Mouse (Mus musculus) kidney, adult 2 months (tissue): ENCODE data around the gene Treml1.

Experiments
- CTCF ChIP-seq: fragments of 200-500 bp; conservative IDR thresholded peaks from 2 replicates; pipeline ENCODE4 v1.5.1; 2011; ENCODE audit warnings: low read depth, mild to moderate bottlenecking, control low read depth, low read length, moderate library complexity, mixed read lengths; ENCODE audit not compliant: insufficient read depth, insufficient read length
- POLR2A ChIP-seq: fragments of 200-500 bp; IDR thresholded peaks from one replicate; pipeline ENCODE4 v1.6.1; 2011; ENCODE audit warnings: low read depth, low read length, control low read depth

DNA sequence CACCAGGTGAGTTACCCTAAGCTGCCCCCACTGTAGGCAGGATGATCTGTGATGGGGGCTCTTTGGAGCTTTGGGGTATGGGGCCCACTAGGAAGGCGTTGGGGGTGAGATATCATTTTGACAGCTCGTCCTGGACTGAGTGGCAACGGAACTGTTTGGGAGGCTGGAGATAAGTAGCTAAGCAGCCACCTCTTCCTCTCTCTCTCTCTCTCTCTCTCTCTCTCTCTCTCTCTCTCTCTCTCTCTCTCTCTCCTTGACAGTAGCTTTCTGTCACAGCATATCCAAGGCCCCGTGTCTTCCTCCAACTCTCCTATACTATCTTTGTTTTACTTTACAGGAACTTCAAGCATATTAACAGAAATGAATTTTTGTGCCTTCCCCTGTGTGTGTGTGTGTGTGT is 746 bp downstream of the Treml1 start:
- TF ChIP-seq CTCF, result no peak
- TF ChIP-seq POLR2A, result no peak
